Mouse (Mus musculus): ENCODE results near the gene Hoxd12.

The Hoxd12 gene

DNA sequence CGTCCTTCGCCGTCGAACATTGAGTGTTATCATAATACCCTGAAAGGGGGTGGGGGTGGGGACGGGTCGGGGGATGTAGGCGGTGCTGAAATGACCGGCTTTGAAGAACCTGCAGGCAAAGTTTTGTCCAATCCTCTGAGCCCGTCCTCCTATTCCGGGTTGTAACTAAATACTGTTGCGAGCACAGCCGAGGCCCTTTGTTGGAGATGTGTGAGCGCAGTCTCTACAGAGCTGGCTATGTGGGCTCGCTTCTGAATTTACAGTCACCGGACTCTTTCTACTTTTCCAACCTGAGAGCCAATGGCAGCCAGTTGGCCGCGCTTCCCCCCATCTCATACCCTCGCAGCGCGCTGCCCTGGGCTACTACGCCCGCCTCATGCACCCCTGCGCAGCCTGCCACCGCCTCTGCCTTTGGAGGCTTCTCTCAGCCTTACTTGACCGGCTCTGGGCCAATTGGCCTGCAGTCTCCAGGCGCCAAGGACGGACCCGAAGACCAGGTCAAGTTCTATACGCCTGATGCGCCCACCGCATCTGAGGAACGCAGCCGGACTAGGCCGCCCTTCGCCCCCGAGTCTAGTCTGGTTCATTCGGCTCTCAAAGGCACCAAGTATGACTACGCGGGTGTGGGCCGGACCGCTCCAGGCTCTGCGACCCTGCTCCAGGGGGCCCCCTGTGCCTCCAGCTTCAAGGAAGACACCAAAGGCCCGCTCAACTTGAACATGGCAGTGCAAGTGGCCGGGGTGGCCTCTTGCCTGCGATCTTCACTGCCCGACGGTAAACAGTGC lies at the start of gene Hoxd12:
Hoxd12 (plus strand) TSS at position 133 of the 785 bp plus-strand sequence.
- DNase-seq = no peak

DNA sequence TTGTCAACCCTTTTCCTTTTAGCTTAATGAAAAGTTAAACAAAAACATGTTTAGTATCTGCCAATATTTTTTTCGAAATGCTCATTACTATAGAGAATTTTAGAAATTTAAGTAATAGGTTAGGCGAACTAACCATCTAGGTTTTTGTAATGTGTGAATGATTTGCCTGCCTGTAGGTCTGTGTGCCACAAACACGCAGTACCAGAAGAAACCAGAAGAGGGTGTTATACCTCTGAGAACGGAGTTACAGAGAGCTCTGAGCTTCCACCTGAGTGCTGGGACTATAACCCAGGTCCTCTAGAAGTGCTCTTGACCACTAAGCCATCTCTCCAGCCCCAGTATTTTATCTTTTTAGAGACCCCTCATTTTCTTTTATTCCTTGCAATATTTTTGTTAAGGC lies 39.4 kb upstream of the Hoxd12 start:
- no peak for DNase-seq

DNA sequence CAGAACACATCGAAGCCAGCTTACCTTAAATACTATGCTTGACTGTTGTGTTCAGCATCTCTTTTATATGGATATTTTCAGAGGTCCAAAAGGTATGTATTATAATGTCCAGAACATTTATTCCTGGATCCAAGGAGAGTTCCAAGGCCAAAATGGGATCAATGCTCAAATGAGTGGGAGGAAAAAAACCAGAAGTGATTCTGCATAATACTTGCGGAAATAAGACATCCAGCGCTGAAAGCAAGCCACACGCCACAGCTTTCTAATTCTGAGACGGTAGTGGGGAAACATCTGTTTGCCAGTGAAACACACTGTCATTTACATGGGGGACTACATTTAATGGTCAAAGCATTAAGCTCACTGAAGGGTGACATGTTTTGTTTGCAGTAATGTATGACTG lies 32.4 kb upstream of the Hoxd12 start:
- DNase-seq = no peak

DNA sequence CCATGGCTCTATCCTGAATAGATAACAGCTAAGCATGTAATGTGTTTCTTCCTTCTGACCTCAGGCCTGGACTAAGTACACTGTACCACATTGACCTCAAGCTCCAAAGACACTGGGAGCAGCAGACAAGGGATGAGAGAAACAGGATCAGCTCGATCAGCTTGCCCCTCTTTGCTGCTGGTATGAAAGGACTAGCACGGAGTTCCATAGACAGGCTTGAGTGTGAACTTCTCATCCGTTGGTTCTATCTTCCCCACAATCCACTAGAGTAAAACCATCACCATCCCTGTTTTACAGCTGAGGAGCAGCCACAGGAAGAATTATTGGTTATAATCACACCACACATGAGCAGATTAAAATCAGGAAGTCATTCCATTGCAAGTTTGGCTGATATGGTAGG lies 29.2 kb upstream of the Hoxd12 start:
- DNase-seq = no peak

DNA sequence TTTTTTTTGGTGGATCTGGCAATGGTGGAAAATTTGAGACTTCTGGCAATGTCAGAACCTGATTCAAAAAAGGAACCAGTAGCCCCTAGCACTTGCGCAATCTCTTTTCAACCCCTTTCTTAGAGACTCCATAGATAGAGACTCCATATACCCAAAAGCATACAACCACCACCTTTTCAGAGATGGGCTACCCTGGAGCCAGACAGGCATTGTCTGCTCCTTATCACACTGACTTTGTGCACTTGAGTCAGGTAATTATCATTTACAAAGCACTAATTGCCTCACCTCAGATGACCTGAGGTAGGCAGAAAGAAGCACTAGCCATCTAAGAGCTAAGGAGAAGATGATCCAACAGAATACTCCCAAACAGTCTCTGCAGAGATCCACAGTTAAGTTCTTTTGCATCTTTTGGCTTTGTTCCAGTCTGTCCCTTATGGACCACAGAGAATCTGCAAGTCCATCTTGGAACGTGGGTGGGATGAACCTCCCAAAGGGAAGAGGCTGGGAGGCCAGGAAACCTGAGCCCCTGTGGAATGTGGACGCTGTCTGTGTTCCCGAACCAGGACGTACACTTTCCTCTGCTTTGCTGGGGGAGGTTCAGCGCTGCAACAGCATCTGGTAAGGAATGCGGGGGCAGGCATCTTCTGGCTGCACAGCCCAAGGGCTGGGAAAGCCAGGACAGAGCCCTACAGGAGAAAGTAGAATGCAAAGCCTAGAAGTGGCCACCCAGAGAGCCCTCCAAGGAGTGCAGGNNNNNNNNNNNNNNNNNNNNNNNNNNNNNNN lies 27.5 kb upstream of the Hoxd12 start:
- no peak for DNase-seq

DNA sequence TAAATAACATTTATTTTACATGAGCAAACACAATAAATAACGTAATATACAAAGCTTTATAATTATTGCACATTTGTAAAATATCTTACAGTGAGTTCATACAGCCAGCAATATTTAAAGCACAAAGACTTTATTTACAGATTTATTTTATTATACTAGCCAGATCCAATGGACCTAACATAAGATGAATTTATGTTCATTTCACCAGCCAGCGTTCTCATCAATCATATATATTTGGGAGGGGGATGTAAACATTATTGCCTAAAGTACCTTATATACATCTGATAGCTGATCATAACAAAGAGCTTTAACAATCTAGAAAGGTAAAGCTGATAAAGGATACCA lies 21.8 kb upstream of the Hoxd12 start:
- no peak for DNase-seq

DNA sequence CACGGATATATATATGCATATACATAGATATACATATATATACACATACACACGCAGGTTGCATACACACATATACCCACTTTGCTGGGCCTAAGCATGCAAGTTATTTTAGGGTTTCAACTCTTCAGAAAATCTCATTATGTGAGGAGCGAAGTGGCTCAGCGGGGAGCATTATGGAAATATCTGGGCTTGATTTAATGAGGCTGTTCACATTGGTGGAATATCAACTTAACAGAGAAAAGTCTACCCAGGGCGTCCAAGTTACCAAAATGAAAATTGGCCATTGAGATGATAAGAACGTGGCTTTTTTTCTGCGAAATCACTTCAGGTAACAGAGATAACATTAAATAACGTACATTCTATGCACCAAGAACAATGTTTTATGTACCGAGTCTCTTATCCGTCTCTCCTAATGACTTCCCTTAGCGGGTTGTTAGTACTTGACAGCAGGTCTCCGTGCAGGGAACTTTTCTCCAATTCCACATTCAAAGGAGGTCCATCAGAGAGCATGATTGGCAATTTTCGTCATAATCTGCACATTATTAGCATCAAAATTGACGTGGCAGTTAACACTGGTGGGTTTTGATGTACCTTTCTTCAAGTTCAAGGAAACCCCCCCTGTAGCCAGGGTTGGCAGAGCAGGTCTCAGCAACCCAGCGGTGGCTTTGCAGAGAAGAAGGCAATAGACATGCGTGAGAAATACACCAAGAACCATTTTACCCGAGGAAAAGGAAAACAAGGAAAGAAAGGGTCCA lies 20.9 kb upstream of the Hoxd12 start:
- no peak for DNase-seq

DNA sequence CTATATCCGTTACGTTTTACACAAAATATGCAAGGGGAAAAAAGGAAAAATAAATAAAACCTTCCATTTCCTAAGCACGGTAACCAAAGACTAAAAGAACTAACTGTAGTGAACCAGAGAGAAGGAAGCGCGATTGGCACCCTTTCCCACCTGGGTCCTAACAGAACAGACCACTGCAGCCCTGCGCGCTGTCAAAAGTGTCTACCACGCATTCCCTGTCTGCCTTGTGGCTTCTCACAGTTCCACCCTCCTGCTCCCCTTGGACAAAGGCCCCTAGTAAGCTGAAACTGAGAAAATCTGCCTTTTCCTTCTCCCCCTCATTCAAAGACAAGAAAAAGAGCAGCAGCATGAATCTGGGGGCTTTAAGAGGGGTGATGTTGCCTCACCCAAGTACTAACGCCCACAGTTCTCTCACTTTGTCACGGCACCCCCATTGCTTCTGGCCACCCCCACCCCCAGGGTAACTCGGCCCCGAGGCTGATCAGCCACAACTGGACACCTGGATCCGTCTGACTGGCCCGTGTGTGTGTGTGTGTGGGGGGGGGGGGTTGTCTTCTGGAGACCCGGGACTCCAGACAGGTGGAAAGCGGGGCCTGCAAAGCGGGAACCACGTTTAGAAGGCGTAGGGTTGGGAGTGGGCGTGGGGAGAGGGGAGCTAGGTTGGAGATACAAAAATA lies 19.9 kb upstream of the Hoxd12 start:
- DNase-seq = no peak

DNA sequence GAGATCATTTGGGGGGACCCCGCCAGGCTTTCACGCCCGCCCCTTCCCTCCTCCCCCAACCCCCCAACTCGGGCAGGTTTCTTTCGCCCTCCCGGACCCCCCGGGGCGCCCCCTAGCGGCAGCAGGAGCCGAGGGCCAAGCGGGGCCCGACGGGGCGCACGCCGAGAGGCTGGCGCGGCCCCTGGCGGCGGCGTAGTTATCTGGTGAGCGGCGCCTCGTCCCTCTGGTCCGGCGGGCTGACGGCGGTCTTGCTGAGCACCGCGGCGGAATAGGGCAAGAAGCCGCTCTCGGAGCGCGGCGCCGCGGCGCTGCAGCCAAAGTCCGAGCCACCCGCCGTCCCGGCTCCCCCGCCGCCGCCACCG lies 19.4 kb upstream of the Hoxd12 start:
- no peak for DNase-seq

DNA sequence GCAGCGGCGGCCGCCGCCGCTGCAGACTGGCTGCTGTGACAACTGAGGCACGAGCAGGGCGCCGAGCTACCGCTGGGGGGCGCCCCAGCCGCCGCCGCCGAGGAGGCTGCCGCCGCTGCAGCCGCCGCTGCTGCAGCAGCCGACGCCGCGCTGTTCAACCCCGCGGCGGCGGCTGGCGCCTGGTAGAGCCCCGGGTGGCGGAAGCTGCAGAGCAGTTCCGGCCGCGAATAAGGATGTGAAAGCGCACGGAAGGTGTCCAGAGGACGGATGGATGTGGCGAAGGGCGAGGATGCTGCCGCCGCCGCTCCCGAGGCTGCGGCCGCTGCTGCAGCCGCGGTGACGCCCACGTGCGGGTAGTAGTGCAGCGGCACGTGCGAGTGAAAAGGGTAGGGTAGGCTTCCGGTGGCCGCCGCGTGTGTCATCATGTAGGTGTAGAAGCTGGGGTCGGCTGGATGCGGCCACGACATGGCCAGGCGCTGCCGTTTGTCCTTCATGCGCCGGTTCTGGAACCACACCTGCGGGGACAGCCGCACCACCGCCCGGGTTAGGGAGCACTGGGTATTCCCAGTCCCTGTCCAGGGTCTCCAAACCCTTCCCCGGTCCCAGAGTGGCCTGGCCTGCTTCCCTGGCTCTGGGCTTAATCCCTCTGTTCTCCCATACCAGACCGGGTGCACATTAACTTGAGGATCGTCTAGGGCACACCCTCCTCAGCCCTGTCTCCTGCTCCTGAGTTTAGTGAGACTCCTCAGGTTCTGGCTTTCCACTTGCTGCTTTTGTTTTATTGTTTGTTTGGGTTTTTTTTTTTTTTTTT lies 18.8 kb upstream of the Hoxd12 start:
- DNase-seq = no peak

DNA sequence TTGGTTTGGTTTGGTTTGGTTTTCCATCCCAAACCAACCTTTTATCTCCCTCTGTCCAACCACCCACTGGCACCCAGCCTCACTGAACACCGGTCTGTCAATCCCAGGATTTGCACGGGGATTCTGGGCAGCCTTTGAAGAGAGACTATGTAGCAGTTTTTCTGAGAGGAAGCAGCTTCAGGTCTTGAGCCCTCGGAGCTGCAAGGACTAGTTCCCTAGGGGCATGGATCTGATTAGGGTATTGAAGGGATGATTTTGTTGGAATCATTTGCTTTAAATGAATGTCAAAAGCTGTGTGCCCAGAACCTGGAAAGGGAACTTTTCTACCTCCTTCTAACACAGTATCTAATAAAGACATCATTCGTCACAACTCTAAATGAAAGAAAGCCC lies 18.2 kb upstream of the Hoxd12 start:
- DNase-seq = no peak

DNA sequence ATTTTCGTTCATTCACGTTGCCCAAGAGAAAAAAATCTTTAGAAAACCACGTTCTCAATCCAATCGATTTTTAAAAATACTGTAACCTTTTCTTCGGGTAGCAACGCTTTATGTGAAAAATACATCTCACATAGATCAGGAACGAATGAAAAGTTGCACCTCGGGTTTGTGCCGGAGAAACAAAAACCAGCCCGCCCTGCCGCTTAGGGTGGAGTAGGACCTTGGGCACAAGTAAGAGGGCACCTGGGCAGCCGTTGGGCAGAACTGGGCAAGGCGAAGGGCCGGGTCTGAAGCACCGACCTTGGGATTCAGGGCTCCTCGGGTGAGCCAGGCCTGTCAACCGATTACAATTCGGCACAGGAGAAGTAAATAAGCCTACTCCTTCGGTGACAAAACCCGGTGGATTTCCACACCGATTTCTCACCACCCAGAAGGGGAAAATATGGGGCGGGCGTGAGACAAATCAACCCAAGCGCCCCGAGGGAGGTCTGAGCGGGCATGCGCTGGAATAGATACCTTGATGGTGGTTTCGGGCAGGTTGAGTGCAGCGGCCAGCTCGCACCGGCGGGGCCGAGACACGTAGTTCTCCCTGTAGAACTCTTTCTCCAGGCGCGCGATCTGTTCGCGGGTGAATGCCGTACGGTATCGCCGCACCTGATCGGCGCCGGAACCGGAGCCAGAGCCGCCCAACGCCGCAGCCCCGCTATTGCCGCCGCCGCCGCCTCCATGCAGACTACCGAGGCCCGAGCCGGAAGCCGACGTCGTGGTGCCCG lies 17.4 kb upstream of the Hoxd12 start:
- peak; percentile 17 for DNase-seq

DNA sequence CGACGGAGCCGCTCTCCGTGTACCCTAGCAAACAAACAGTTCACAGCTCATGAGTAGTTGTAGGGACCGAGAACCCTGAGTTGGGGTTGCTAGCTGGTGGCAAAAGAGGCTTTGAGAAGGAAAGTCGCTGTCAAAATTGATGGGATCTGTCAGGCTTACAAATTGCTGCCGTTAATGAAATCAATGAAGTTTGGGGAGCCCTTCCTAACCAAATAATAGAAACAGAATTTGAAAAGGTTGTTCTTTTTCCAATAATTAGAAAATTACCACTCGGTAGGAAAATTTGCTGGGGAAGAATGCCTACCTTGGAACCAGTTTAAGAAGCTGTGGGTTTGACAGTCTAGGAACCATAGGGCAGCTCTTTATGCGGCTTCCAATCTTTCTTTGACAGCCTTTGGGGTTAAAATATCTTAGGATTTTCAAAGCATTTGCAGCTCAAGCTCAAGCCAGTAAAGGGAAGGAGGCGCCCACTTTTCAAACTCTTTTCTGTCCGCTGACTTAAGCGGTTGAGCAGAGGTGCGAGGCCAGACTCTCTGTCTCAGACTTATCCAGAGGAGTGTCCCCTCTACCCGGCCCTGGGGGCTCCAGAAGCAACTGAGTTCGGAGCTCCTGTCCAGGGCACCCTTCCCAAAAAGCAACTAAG lies 16.7 kb upstream of the Hoxd12 start:
- DNase-seq = peak; percentile 23

DNA sequence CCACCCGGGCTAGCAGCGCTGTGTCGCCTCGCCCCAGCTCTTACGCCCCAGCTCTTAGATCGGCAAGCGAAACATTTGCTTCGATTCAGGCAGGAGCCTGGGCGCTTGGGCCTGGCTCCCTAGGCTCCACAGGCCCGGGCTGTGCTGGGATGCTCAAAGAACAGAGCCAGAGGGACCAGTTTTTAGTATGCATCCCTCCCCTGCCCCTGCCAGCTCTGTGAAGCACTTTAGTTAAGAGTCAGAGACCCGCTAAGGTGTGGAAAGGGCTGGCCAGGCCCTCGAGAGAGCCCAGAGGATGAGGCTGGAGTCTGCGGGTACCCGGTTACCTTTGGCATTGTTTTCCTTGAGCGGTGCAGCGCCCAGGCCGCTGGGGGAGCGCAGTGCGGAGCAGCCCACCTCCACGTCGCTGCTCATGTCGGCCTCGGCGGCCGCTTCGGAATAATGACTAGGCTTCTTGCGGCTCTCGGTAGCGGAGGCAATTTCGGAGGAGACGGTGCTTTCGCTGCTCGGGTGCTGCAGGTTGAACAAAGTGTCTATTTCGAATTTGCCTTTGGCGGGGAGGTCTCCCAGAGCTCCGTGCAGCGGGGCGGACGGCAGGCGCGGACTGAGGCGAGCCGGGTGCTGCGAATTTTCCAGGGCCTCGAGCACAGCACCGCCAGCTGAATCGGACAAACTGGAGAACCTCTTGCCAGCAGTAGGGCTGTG lies 16.0 kb upstream of the Hoxd12 start:
- peak; percentile 36 for DNase-seq

DNA sequence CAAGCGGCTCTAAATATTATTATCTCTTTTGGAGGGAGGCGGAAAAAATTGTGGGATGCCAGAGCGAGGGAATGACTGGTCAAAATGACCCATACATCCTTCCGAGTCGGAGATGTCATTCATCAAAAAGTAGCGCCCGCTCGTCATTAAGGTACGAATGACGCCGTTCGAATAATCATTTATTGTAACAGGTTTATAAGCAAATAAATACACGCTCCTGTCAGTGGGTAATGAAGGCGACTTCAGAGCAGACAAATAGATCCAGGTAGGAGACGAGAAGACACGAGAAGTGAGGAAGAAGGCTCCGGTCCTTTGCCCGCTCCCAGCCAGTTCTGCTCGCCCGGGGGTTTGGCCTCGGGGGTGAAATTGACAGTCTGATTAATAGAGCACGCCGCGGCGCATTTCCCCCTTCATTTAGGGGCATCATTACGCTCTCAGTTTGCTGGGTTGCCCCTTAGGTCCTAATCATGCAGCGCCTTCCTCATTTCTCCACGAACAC lies 15.3 kb upstream of the Hoxd12 start, which contains the start of gene Evx2:
Evx2 (minus strand) TSS at position 51 of the 499 bp plus-strand sequence.
- DNase-seq = peak; percentile 21

DNA sequence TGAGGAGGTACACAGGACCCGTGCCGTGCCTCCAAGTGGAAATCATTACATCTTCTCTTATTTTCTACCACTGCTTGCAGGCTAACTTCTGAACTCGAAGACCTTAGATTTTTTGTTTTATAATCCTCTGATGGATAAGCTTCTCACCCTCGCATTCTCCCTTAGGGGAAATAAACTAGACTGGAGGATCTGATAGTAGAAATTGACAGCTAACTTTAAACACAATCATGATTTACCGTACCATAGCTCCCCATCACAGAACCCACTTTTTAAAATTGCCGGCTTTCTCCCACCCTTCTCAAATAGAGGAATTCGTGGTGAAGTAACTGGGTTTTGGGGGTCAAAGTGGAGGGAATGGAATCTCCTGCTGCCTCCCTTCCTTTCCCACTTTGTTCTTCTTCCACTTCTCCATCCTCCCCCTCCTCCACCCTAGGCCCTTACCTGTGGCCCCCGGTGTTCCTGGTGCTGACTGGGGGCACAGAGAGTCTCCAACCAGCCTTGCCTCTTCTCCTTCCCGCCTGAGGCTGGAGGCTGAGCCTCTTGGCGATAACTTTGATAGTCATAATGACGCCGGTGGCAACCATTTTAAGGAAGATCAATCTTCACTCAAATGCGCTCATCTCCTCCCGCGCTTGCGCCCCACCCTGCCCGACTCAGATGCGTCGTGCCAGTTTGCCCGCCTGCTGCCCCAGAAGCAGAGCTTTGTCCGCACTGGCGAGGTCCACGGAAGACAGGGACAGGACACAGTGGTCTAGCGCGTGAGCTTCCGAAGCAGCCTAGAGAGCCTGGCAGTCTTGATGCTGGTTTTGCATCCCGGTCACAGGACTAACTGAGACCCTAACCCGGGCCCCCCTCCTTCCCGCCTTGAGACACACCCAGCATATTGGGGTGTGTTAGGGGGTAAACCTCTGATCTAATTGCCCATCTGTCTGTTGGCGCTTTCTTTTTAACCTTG lies 14.1 kb upstream of the Hoxd12 start:
- DNase-seq = peak; percentile 5

DNA sequence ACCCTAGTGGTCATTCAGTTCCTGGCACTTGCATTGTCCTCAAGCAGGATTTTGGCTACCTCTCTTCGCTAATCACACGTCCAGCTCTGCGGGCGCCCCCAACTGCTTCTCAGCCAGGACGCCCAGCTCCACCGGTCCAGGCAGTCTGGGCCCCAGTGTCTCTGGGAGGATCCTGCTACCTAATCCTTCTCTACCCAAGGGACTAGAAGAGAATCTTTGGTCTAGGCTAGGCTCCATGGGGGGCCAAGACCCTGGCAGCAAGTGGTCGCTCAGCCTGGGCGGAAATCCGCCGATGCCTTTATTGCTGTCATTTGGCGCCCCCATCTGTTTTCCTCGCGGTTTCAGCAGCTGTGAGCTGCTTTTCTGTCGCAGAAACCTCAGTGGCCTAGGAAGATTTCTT lies 13.1 kb upstream of the Hoxd12 start:
- DNase-seq = peak; percentile 31

DNA sequence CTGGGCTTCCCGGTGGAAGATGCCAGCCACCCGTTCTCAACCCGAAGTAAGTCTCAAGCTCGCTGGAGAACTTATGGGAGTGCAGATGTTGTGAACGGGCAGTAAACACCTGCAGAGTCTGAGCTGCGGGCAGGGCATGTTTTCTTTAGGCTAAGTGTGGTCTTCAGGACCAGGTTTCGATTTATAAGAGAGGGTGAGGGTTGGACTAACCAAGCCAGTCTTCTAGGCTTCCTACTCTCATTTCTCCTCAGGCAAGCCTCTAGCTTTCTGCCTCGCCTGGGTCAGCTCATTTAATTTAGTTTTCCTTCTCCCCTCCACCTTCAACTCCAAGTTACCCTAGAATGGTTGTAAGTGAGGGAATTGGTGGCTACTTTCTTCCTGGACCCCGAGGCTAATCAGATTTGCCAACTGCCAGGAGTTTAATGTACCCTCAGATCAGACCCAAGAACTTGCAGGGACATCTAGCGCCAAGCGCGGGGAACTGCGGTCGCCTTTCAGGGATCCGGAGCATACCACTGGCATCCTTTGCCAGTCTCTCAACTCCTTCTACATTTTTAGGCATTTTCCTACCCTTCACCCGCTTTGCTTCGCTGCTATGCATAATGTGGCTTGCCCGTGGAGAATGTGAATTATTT lies 11.4 kb upstream of the Hoxd12 start:
- DNase-seq = peak; percentile 62
